Mouse (Mus musculus): ENCODE measurements around the gene Cd3g.

The Cd3g gene

GRCm38 (mm10) chr9:44996590-44996989, 16.4 kb upstream of the Cd3g start:
- no peaks in the 10 kb centered on the region for H3K9me3 ChIP-seq (ENCODE audit: low read length)
- H3K27me3 ChIP-seq (ENCODE audit: insufficient read depth, low read length), result 0 out of 2 replicates have a peak, but pooled peaks cover 6% of the 10 kb centered on the region
- H3K4me3 ChIP-seq (replicated peaks; ENCODE audit: low read length), result no peak overlapping the region
- TF ChIP-seq CTCF (conservative IDR thresholded peaks at IDR 0.05; ENCODE audit: low read length) (no peak), POU5F1 (IDR thresholded peaks at IDR 0.05; ENCODE audit: borderline replicate concordance, low read length) (no peak), NANOG (IDR thresholded peaks at IDR 0.05; ENCODE audit: borderline replicate concordance, low read length) (no peak)
- H3K36me3 ChIP-seq (ENCODE audit: insufficient read depth, low read length), result no peaks in the 10 kb centered on the region
- 0 out of 2 replicates have a peak, but pooled peaks cover 7% of the 10 kb centered on the region for H3K4me1 ChIP-seq (replicated peaks; ENCODE audit: low read depth, low read length)

DNA sequence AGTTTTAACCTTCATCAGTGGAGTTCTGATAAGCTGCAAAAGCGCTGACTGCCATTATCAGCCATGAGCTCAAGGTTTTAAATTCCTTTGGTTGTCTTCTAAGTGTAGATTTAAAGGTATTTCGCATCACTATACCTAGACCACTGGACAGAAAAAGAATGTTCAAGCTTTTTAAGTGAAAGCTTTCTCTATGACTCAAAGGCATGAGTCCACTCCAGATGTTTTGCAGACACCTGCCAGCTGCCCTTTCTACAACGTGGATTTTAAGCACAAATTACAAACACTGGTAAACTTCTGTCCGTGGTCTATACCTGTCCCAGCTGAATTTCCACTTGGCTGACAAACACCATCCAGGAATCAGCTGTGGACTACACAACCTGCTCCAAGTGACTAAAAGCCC, 14.7 kb upstream of the Cd3g start:
- Histone ChIP-seq H3K4me3 (replicated peaks; ENCODE audit: low read length) (no peak overlapping the region), H3K4me1 (replicated peaks; ENCODE audit: low read depth, low read length) (0 out of 2 replicates have a peak, but pooled peaks cover 7% of the 10 kb centered on the region), H3K36me3 (ENCODE audit: insufficient read depth, low read length) (no peaks in the 10 kb centered on the region), H3K9me3 (ENCODE audit: low read length) (no peaks in the 10 kb centered on the region), H3K27me3 (ENCODE audit: insufficient read depth, low read length) (0 out of 2 replicates have a peak, but pooled peaks cover 3% of the 10 kb centered on the region)
- no peak for TF ChIP-seq CTCF (conservative IDR thresholded peaks at IDR 0.05; ENCODE audit: low read length)
- no peak for TF ChIP-seq POU5F1 (IDR thresholded peaks at IDR 0.05; ENCODE audit: borderline replicate concordance, low read length)
- no peak for TF ChIP-seq NANOG (IDR thresholded peaks at IDR 0.05; ENCODE audit: borderline replicate concordance, low read length)

DNA sequence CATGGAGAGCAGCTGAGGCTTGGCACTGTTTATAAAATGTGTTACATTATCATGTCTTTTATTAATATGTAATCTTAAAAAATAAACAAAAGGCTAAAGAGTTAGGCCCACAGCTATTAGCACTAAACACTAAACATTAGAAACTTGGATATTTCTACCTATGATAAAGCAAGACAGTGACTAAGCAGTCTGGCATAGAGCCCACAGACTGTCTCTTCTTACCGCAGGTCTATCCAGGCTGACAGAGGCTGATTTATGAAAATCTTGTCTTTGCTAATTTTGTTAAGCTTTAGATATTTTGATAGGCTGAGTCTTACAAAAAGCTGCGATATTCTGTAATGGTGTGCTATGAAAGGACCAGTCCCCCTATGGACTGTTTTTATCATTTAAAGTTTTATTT, 13.0 kb upstream of the Cd3g start:
- Histone ChIP-seq H3K4me3 (replicated peaks; ENCODE audit: low read length) (no peak overlapping the region), H3K4me1 (replicated peaks; ENCODE audit: low read depth, low read length) (0 out of 2 replicates have a peak, but pooled peaks cover 4% of the 10 kb centered on the region), H3K36me3 (ENCODE audit: insufficient read depth, low read length) (no peaks in the 10 kb centered on the region), H3K9me3 (ENCODE audit: low read length) (no peaks in the 10 kb centered on the region), H3K27me3 (ENCODE audit: insufficient read depth, low read length) (0 out of 2 replicates have a peak, but pooled peaks cover under 1% of the 10 kb centered on the region)
- TF ChIP-seq NANOG (IDR thresholded peaks at IDR 0.05; ENCODE audit: borderline replicate concordance, low read length) (no peak), CTCF (conservative IDR thresholded peaks at IDR 0.05; ENCODE audit: low read length) (no peak), POU5F1 (IDR thresholded peaks at IDR 0.05; ENCODE audit: borderline replicate concordance, low read length) (no peak)

- Histone ChIP-seq H3K36me3 (ENCODE audit: insufficient read depth, low read length) (no peaks in the 10 kb centered on the region), H3K4me1 (replicated peaks; ENCODE audit: low read depth, low read length) (0 out of 2 replicates have a peak, but pooled peaks cover 4% of the 10 kb centered on the region), H3K9me3 (ENCODE audit: low read length) (no peaks in the 10 kb centered on the region), H3K4me3 (replicated peaks; ENCODE audit: low read length) (no peak overlapping the region), H3K27me3 (ENCODE audit: insufficient read depth, low read length) (no peaks in the 10 kb centered on the region)
- TF ChIP-seq NANOG (IDR thresholded peaks at IDR 0.05; ENCODE audit: borderline replicate concordance, low read length) (no peak), POU5F1 (IDR thresholded peaks at IDR 0.05; ENCODE audit: borderline replicate concordance, low read length) (no peak), CTCF (conservative IDR thresholded peaks at IDR 0.05; ENCODE audit: low read length) (no peak)
Measured at GRCm38 (mm10) chr9:44992271-44992670, 12.0 kb upstream of the Cd3g start.

DNA sequence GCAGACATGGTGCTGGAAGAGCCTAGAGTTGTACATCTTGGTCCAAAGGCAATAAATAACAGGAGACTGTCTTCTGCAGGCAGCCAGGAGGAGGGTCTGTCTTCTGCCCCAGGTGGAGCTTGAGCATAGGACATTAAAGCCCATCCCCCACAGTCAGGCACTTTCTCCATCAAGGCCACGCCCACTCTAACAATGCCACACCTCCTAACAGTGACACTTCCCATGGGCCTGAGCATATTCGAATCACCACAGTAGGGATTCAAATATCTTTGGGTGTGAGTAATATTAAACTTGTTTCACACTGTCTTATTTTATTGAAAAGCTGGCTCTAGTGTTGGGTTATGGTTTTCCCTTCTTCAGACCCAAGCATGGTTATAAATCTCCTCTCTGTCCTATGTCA, 11.6 kb upstream of the Cd3g start:
- Histone ChIP-seq H3K36me3 (ENCODE audit: insufficient read depth, low read length) (no peaks in the 10 kb centered on the region), H3K4me1 (replicated peaks; ENCODE audit: low read depth, low read length) (0 out of 2 replicates have a peak, but pooled peaks cover 4% of the 10 kb centered on the region), H3K27me3 (ENCODE audit: insufficient read depth, low read length) (no peaks in the 10 kb centered on the region), H3K9me3 (ENCODE audit: low read length) (no peaks in the 10 kb centered on the region), H3K4me3 (replicated peaks; ENCODE audit: low read length) (no peak overlapping the region)
- TF ChIP-seq POU5F1 (IDR thresholded peaks at IDR 0.05; ENCODE audit: borderline replicate concordance, low read length) (no peak), NANOG (IDR thresholded peaks at IDR 0.05; ENCODE audit: borderline replicate concordance, low read length) (no peak), CTCF (conservative IDR thresholded peaks at IDR 0.05; ENCODE audit: low read length) (no peak)

DNA sequence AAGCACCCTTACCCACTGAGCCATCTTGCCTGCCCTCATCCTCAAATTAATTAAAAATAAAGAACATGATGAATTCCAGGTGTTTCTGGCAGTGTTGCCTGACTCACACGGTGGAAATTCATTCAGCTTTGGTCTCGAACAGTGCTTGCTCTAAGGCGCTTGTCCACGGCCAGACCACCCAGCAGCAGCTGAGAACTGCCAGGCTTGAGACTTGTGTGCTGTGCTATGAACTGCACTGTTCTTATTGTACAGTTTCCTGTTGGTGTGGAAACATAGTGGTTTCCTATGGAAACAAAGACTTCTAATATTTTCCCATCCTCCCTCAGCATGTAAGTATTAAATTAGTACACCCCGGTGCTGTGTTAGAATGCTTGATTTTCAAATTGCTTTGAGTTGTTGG, 6.7 kb upstream of the Cd3g start:
- H3K27me3 ChIP-seq (ENCODE audit: insufficient read depth, low read length), result no peaks in the 10 kb centered on the region
- TF ChIP-seq NANOG (IDR thresholded peaks at IDR 0.05; ENCODE audit: borderline replicate concordance, low read length) (no peak), POU5F1 (IDR thresholded peaks at IDR 0.05; ENCODE audit: borderline replicate concordance, low read length) (no peak), CTCF (conservative IDR thresholded peaks at IDR 0.05; ENCODE audit: low read length) (no peak)
- no peaks in the 10 kb centered on the region for H3K9me3 ChIP-seq (ENCODE audit: low read length)

DNA sequence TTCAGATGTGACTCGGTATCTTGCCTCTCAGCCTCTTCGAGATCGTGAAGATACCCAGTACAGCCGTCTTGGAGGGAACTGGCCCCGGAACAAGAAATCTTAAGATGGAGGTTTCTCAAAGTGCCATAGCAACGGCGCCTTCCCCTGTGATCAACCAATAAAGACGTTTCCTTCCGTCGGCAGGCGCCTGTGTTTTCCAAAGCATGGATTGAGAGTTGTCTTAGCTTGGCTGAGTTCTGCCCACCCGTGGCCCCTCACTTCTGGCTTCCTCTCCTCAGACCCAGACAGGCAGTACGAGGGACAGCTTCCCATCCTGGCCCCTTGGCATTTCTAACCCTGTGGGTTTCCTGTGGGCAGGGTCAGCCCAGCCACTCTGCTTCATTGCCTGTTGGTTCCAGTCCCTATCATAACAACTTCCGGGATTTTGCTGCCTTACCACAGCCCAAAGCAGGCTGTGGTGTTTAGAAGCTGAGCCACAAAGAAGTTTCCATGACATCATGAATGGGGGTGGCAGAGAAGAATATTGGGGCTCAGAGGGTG, 6.1 kb upstream of the Cd3g start:
- Histone ChIP-seq H3K9me3 (ENCODE audit: low read length) (no peaks in the 10 kb centered on the region), H3K4me3 (replicated peaks; ENCODE audit: low read length) (no peak overlapping the region), H3K4me1 (replicated peaks; ENCODE audit: low read depth, low read length) (peaks cover 7% of the 10 kb centered on the region; the same call in 1 of the 2 replicates), H3K36me3 (ENCODE audit: insufficient read depth, low read length) (no peaks in the 10 kb centered on the region), H3K27me3 (ENCODE audit: insufficient read depth, low read length) (no peaks in the 10 kb centered on the region)
- no peak for TF ChIP-seq POU5F1 (IDR thresholded peaks at IDR 0.05; ENCODE audit: borderline replicate concordance, low read length)
- TF ChIP-seq CTCF (conservative IDR thresholded peaks at IDR 0.05; ENCODE audit: low read length), result no peak
- TF ChIP-seq NANOG (IDR thresholded peaks at IDR 0.05; ENCODE audit: borderline replicate concordance, low read length), result no peak

More for the DNA sequence above, 6.7 kb upstream of the Cd3g start:
- Histone ChIP-seq H3K4me1 (replicated peaks; ENCODE audit: low read depth, low read length) (peaks cover 11% of the 10 kb centered on the region; the same call in 1 of the 2 replicates), H3K4me3 (replicated peaks; ENCODE audit: low read length) (no peak overlapping the region), H3K36me3 (ENCODE audit: insufficient read depth, low read length) (no peaks in the 10 kb centered on the region)

GRCm38 (mm10) chr9:44985721-44986161, 5.5 kb upstream of the Cd3g start:
- no peak overlapping the region for H3K4me3 ChIP-seq (replicated peaks; ENCODE audit: low read length)

GRCm38 (mm10) chr9:44983001-44983400, 2.8 kb upstream of the Cd3g start:
- H3K9me3 ChIP-seq (ENCODE audit: low read length), result no peaks in the 10 kb centered on the region
- H3K4me3 ChIP-seq (replicated peaks; ENCODE audit: low read length), result no peak overlapping the region
- no peaks in the 10 kb centered on the region for H3K36me3 ChIP-seq (ENCODE audit: insufficient read depth, low read length)
- H3K27me3 ChIP-seq (ENCODE audit: insufficient read depth, low read length), result no peaks in the 10 kb centered on the region
- H3K4me1 ChIP-seq (replicated peaks; ENCODE audit: low read depth, low read length), result peaks cover 7% of the 10 kb centered on the region; the same call in 1 of the 2 replicates
- TF ChIP-seq CTCF (conservative IDR thresholded peaks at IDR 0.05; ENCODE audit: low read length) (no peak), NANOG (IDR thresholded peaks at IDR 0.05; ENCODE audit: borderline replicate concordance, low read length) (no peak), POU5F1 (IDR thresholded peaks at IDR 0.05; ENCODE audit: borderline replicate concordance, low read length) (no peak)

More at GRCm38 (mm10) chr9:44985721-44986161, 5.5 kb upstream of the Cd3g start:
- H3K27me3 ChIP-seq (ENCODE audit: insufficient read depth, low read length), result no peaks in the 10 kb centered on the region
- no peak for TF ChIP-seq NANOG (IDR thresholded peaks at IDR 0.05; ENCODE audit: borderline replicate concordance, low read length)
- H3K9me3 ChIP-seq (ENCODE audit: low read length), result no peaks in the 10 kb centered on the region
- H3K4me1 ChIP-seq (replicated peaks; ENCODE audit: low read depth, low read length), result peaks cover 7% of the 10 kb centered on the region; the same call in 1 of the 2 replicates
- H3K36me3 ChIP-seq (ENCODE audit: insufficient read depth, low read length), result no peaks in the 10 kb centered on the region
